Mouse (Mus musculus) bone marrow, adult 2 months (tissue): ENCODE results near the gene Dusp16.

ENCODE experiments used
- CTCF ChIP-seq: fragments of 200-500 bp; IDR thresholded peaks from 2 replicates; pipeline ENCODE4 v1.5.1; 2011; ENCODE audit warnings: low read length, control low read depth; ENCODE audit not compliant: control insufficient read depth, insufficient read depth
- POLR2A ChIP-seq: fragments of 200-500 bp; IDR thresholded peaks from 2 replicates; pipeline ENCODE4 v1.6.1; 2011; ENCODE audit warnings: low read depth, mild to moderate bottlenecking, control low read depth, low read length, borderline replicate concordance; ENCODE audit not compliant: control insufficient read depth

DNA sequence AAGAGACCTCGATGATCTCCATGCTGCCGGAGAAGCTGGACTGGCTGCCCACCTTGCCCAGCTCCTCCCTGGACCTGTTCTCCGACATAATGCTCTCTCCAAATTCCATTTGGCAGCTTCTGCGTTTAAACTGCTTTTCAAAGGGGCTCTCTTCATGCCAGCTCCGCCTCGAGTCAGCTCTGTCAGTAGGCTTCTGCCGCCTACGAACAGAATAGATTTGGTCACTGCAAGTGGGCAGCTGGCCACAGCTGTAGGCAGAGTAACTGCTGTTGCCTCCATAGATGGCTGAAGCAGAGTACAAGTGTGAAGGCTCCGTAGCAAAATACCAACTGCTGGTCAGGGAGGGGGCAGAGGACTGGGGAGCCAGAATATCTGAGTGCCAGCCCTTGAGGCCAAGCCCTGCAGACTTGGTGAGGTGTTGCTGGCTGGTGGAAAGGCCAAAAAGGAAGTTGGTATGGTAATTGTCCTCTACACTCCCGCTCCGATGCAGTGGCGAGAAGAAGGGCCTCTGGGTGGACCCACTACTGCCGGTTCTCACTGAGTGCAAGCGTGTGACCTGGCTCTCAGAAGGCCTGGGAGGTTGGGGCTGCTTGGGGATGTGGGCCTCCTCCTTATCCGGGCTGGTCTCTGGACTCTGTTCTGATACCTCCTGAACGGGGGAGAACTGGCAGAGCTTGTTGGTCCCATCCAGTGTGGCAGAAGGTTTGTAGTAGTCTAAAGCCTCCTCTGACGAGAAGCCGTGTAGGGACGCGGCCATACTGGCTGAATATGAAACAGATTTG lies 74.3 kb downstream of the Dusp16 start:
- TF ChIP-seq CTCF (no peak), POLR2A (no peak)
